In genomic region chr10:111011226-111011765, GRCm38 (mm10) we compare ENCODE assay signal across 7 mouse cellular contexts. TPM values are rescaled to one million over a fixed set of nuclear protein-coding genes. Genes with fewer than 3 reads are reported as not detected.
DNase-seq lines count a peak whose midpoint lies in the region; ATAC-seq and TF ChIP-seq lines count a peak whose summit lies in the region.

No protein-coding gene starts in this region.

- ATAC-seq in lung, embryonic 15.5 days (ENCODE audit: borderline replicate concordance, extremely low read depth, low FRiP score, low TSS enrichment) = no peak
- ATAC-seq in embryonic facial prominence, embryonic 12.5 days (ENCODE audit: insufficient number of reproducible peaks, insufficient read depth, low FRiP score, low TSS enrichment) = no peak
- ATAC-seq in hindbrain, postnatal 0 days = no peak

- TF ChIP-seq CTCF in hindbrain, postnatal 0 days (IDR thresholded peaks at IDR 0.05; ENCODE audit: low read depth) = no peak

- no peaks in the 10 kb centered on the region for H3K36me3 ChIP-seq in lung, embryonic 15.5 days
- H3K36me3 ChIP-seq in embryonic facial prominence, embryonic 12.5 days = no peaks in the 10 kb centered on the region
- H3K36me3 ChIP-seq in hindbrain, postnatal 0 days (ENCODE audit: insufficient read depth, low read length) = no peaks in the 10 kb centered on the region

- H3K9ac ChIP-seq in lung, embryonic 15.5 days = peak overlapping the region; percentile 98
- H3K9ac ChIP-seq in embryonic facial prominence, embryonic 12.5 days = peak overlapping the region; percentile 96
- peak overlapping the region; percentile 100 for H3K9ac ChIP-seq in hindbrain, postnatal 0 days (replicated peaks; ENCODE audit: low read length)

- no peaks in the 10 kb centered on the region for H3K9me3 ChIP-seq in lung, embryonic 15.5 days
- no peaks in the 10 kb centered on the region for H3K9me3 ChIP-seq in embryonic facial prominence, embryonic 12.5 days
- H3K9me3 ChIP-seq in hindbrain, postnatal 0 days (ENCODE audit: low read length) = no peaks in the 10 kb centered on the region

- 2% methylated on average over 14 of the region's 14 CpGs for WGBS in lung, embryonic 15.5 days
- WGBS in embryonic facial prominence, embryonic 12.5 days = 2% methylated on average over 14 of the region's 14 CpGs
- 1% methylated on average over 14 of the region's 14 CpGs for WGBS in hindbrain, postnatal 0 days

- H3K27me3 ChIP-seq in lung, embryonic 15.5 days = no peaks in the 10 kb centered on the region
- no peaks in the 10 kb centered on the region for H3K27me3 ChIP-seq in embryonic facial prominence, embryonic 12.5 days
- H3K27me3 ChIP-seq in hindbrain, postnatal 0 days (ENCODE audit: insufficient read depth, low read length) = no peaks in the 10 kb centered on the region

- peak overlapping the region; percentile 95 for H3K4me2 ChIP-seq in lung, embryonic 15.5 days
- H3K4me2 ChIP-seq in embryonic facial prominence, embryonic 12.5 days (replicated peaks) = peak overlapping the region; percentile 87
- peak overlapping the region; percentile 91 for H3K4me2 ChIP-seq in hindbrain, postnatal 0 days (ENCODE audit: low read depth, low read length)

- H3K4me3 ChIP-seq in lung, embryonic 15.5 days = peak overlapping the region; percentile 96
- peak overlapping the region; percentile 89 for H3K4me3 ChIP-seq in embryonic facial prominence, embryonic 12.5 days
- peak overlapping the region; percentile 97 for H3K4me3 ChIP-seq in hindbrain, postnatal 0 days (ENCODE audit: low read length)

- peak overlapping the region; percentile 98; the same call in 1 of the 2 replicates for H3K27ac ChIP-seq in lung, embryonic 15.5 days
- peak overlapping the region; percentile 98 for H3K27ac ChIP-seq in embryonic facial prominence, embryonic 12.5 days
- H3K27ac ChIP-seq in hindbrain, postnatal 0 days = peak overlapping the region; percentile 99

- H3K4me1 ChIP-seq in lung, embryonic 15.5 days = peaks cover 6% of the 10 kb centered on the region; the same call in 1 of the 2 replicates
- H3K4me1 ChIP-seq in embryonic facial prominence, embryonic 12.5 days = peaks cover 11% of the 10 kb centered on the region; the same call in 1 of the 2 replicates
- H3K4me1 ChIP-seq in hindbrain, postnatal 0 days (ENCODE audit: insufficient read depth, low read length) = peaks cover 12% of the 10 kb centered on the region; the same call in 1 of the 2 replicates

- no peak for DNase-seq in lung, adult 18-20 months
- DNase-seq in hindbrain, postnatal 0 days (ENCODE audit: low spot score) = no peak
- peak; percentile 45 for DNase-seq in naive thymus-derived CD4-positive, alpha-beta T cell, adult 2 months (ENCODE audit: low read depth)
- DNase-seq in cerebellum, adult 8-10 months = no peak
- no peak for DNase-seq in right cerebral cortex, postnatal 14 days

RNA-seq across cellular contexts. Expression of gene Zdhhc17, which starts 1.4 kb away (rescaled TPM):
- polyA plus RNA-seq in lung, embryonic 15.5 days (2015; fragmentation: Nextera tagmentation; extraction: Ambion mirVana) = 20.5 and 20.9 TPM in 2 replicates
- 35.2 and 38.4 TPM in 2 replicates for polyA plus RNA-seq in embryonic facial prominence, embryonic 12.5 days (2016; fragmentation: Nextera tagmentation; extraction: Ambion mirVana)
- 40.7 and 45.1 TPM in 2 replicates for total RNA-seq in hindbrain, postnatal 0 days (2014; rRNA removed)
- polyA plus RNA-seq in hindbrain, postnatal 0 days (2015; fragmentation: Nextera tagmentation; extraction: Ambion mirVana) = 41.0 and 44.8 TPM in 2 replicates
